Mouse (Mus musculus) E14TG2a.4 (cell line): ENCODE measurements around the gene Ybx1.

ENCODE experiments used
- CTCF ChIP-seq: conservative IDR thresholded peaks from 2 replicates; pipeline ENCODE4 v1.5.1; 2014; ENCODE audit warnings: low read length
- NANOG ChIP-seq: IDR thresholded peaks from 2 replicates; pipeline ENCODE4 v1.6.1; 2014; ENCODE audit warnings: borderline replicate concordance, low read length, mixed read lengths
- POU5F1 ChIP-seq: IDR thresholded peaks from 2 replicates; pipeline ENCODE4 v1.6.1; 2014; ENCODE audit warnings: low read length, borderline replicate concordance

GRCm38 (mm10) chr4:119259344-119260254 is 34.8 kb downstream of the Ybx1 start:
- no peak for TF ChIP-seq CTCF
- no peak for TF ChIP-seq POU5F1
- TF ChIP-seq NANOG = no peak
